Mouse (Mus musculus) spleen, postnatal 10 days (tissue): ENCODE measurements around the gene Bst2.
"Not testable (repeated sequence)": the region's sequence is repeated elsewhere in the genome, so short reads cannot be mapped to it uniquely, and the experiment has no call there.

Experiments
- DNase-seq, 2 experiments: peaks; one replicate each; pipeline ENCODE4 v3.0.0; 2021 to 2022; ENCODE audit warnings: low spot score in 2 of 2

Gene Bst2

DNA sequence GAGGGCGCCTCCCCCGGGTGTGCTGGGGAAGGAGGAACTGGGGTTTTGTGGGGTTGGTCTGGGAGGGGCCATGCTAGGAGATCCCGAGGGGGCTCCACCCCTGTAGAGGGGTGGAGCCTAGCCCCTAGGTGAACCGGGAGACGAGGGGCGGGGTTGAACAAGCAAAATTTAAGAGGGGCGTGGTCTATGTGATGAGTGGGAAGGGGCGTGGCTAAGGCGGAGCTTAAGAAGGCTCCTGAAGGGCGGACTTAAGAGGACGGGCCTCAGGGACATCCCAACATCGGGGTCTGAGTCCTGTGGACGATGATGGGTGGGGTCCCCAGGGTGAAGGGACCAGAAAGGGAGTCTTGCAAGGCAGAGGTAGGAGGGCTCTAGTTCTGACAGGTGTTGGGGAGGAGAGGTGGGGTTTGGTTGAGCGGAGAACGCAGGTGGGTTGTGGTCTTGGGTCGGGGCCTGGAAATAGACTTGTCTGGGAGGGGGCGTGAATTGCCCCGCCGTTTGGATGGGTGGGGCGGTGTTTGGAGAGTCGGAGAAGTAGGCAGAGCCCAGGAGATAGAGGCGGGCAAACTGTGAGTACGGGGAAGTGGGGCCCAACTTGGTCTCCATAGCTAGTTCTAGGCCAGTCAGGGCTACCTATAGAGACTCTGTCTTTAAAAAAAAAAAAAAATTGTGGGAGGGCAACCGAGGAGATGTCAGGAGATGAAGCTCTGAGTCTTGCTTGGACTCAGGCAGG is 21.9 kb upstream of the Bst2 start:
- DNase-seq: peak; percentile 52 to 83

DNA sequence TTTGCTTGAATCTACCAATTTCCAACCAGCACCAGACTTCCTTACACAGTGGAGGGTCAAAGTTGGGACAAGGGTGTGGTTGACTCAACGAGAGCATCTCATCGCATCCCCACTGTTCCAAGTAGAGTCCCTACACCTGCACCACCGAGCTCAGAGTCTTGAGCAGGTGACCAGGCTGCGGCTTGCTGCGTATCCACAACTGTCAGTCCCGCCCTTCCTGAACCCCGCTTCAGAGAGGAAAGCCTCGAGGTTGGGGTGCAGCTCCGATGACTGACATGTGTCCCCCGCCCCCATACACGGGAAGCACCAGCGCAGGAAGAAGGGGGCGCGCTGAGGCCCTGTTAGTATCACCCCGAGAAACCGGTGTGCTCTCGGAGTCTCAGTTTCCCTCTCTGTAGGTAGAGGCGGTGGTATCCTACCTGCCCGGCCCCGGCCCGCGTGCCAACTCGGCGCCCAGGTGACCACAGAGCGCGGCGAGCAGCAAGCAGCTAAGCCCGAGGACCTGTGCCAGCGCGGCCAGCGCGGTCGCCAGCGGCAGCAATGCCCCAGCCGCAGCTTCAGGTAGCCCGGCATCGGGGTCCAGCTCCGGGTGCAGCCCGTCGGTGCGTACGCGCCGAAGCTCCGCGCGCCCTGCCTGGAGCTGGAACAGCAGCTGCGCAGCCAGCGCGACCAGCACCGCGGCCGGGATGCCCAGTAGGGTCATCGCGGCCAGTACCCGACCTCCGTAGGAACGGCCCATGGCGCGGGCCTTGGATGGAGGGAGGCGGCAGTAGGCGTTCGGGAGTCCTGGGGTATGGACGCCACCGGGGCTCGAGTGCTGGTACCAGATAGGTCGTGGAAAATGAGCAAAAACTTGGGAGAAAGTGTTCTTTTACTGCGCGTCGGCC is 21.1 kb upstream of the Bst2 start, which contains the start of gene Tmem221:
Gene Tmem221, minus strand, starts transcription at position 801 of the 887 bp plus-strand sequence.
- DNase-seq: no peak

DNA sequence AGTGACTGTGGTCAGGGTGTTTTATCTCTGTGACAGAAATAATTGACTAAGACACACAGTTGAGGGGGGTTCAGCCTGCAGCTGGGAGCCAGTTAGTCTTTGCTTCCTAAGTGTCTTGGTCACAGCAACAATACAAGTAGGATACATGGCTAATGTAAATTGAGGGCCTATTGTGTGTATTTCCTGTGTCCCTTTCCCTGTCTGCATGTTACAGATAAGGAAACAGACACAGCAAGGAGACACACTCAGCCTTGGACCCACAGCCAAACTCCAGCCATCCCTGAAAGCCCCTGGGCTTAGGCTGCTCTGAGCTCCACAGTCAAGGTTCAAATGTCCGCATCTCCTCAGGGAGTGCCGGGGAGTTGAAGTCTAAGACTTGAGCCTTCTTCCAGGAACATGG is 17.4 kb upstream of the Bst2 start:
- DNase-seq: no peak

DNA sequence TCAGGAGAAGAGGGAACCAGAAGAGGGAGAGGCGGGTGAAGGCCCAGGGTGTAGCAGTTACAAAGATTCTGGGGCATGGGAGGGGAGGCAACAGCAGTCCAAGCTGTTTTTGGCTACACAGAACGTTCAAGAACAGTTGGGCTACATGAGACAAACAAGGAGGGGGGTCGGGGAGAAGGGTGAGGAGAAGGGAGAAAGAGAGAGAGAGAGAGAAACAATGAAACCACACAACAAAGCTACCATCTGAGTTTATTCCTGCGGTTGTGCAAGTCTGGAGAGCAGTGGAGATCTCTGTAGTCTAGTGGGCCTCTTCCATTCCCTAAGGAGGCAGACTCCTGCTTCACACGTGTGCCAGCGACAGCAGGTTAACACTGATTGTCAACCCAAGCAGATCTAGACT is 16.7 kb upstream of the Bst2 start:
- DNase-seq: no peak

DNA sequence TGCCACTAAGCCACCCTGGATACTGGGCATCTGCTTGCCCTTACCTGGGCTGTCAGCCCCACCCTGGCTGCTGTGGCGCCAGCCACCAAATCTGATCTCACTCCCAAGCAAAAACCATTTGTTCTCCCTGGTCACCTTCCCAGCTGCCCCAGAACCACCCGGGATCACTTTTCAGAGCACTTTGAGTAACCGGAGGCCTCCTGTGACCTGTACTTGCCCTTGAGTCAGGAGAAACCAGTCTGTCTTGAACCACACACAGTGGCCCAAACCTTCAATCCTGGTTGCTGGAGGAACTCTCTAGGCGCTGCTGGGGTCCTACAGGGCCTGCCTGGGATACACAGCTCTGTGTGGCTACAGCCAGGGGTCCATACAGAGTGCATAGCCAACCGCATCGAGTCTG is 15.5 kb upstream of the Bst2 start:
- no peak for DNase-seq

DNA sequence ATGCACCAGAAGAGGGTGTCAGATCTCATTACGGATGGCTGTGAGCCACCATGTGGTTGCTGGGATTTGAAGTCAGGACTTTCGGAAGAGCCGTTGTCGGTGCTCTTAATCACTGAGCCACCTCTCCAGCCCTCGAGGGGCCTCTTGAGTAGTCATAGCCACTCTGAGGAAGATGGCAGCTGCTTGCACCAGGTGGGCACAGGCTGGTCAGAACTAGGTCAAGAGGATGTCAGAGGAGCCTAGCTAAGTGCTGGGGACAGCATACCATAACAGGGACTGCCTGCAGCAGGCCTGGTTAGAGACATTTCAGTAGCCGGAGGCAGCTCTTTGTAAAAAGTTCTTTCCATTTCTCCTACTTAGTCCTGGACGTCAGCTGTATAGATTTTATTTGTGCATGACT is 13.5 kb upstream of the Bst2 start:
- DNase-seq: no peak

DNA sequence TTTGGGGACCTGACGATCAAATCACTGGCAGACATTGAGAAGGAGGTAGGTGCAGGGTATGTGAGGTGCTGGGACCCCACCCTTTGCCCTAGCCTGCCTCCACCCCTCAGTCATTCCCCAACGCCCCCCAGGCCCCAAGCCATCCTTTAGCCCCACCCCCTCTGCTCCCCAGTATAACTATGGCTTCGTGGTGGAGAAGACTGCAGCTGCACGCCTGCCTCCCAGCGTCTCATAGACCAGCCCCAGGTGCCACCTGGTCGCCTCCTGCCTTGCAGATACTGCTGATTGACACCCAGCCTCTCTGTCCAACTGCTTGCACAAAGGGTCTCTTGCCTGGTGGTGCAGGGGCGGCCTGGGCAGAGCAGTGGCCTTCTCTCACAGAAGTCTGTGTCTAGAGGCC is 10.3 kb upstream of the Bst2 start:
- DNase-seq: no peak

DNA sequence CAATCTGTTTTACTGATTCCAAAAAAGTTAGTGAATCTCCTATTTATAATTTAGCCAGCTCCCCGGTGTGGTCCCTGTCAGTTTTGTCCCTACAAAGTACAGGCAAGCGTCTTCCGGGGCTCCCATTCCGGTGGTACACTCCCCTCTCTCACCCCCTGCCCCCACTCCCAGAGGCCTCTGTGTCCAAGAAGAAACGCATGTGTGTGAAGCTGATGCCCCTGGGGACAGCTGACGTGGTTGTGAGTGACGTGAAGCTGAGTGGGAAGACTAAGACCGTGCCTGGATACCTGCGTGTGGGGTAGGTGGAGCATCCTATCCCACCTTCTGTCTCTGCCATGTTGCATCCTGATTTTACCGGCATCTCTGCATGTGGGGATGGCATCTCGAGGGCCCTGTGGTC is 7.8 kb upstream of the Bst2 start:
- DNase-seq: no peak

DNA sequence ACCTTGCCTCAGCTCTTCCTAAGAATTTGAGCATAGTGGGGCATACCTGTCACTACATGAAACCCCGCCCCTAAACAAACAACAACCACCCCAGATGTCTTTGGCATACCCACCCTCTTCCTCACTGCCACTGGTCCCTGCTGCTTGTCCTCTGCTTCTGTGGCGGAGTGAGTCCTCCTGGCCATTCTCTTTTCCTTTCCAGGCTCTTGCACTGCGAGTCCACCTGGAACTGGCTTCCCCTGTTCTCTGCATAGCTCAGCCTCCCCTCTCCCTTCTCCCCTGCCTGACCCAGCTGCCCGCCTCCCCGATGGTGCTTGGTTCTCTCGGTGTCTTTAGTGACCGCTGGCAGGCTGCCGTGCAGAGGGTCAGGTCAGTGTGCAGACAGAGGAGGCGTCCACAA is 6.5 kb upstream of the Bst2 start:
- DNase-seq: no peak

DNA sequence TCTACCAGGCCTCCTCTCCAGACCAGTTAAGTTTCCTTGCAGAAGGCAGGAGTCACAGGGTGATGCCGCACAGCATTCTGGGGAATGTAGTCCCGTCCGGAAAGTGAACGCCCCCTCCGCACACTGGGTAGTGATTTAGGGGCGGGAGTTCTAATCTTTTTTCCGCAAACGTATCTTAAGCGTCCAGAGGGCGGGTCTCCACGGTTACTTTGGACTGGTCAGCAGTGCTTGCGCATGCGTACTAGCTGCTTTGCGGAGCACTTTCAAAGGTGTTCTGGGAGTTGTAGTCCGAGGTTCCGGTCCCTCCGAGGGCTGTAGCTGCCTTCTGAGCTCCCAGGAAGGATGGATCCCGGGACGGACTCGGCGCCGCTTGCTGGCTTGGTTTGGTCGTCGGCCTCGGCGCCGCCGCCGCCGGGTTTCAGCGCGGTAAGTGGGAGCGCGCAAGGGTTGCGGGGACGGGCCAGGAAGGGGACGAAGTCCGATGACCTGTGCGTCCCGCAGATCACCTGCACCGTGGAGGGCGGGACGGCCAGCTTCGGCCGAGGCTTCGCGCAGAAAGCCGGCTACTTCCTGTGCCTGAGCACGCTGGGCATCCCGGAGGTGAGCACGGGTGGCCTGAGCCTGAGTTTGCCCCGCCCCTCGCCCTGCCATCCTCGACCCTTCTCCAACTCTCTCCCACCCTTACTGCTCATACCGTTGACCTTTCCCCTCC is 5.5 kb upstream of the Bst2 start, which contains the start of gene Mvb12a:
Gene Mvb12a, plus strand, starts transcription at position 291 of the 712 bp plus-strand sequence.
- DNase-seq: peak; percentile 83 to 93

DNA sequence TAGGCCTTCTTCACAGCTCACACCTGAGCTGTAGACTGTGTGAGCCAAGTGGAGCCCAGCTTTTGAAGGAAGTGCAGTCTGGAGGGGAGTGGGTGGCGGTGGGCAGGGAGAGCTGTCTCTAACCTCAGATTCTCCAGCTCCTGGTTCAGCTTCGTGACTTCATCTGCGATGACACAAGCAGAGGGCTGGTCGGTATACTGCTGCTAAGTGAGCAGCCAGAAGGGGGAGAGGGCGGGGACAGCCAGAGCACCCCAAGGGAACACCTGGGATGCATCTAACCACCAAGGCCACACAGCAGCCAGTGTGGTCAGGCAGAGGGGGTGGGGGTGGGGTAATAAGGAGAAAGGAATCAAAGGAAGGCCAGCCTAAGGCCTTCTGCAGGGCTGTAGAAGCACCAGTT is 1.6 kb downstream of the Bst2 start:
- DNase-seq: no peak

DNA sequence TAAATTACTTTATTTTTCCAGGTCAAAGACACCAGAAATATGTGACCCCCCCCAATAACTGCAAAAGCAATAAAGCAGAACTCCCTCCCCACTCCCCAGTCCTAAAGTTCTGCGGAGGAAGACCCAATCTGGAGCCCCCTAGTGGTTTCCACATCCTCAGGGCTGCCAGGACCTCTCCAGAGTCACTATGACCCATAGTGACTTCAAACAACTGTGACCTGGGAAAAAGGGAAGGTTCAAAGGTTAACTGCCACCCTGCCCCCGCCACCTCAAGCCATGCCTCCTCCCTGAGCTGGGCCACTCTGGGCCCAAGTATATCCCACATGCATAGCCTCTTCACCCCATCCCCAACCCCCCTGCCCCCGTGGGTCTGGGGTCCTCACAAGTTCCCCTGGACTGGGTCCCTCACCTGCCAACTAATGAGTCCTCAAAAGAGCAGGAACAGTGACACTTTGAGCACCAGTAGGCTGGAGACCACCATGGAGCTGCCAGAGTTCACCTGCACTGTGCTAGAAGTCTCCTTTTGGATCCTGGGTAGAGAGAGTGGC is 2.9 kb downstream of the Bst2 start:
- DNase-seq: no peak

DNA sequence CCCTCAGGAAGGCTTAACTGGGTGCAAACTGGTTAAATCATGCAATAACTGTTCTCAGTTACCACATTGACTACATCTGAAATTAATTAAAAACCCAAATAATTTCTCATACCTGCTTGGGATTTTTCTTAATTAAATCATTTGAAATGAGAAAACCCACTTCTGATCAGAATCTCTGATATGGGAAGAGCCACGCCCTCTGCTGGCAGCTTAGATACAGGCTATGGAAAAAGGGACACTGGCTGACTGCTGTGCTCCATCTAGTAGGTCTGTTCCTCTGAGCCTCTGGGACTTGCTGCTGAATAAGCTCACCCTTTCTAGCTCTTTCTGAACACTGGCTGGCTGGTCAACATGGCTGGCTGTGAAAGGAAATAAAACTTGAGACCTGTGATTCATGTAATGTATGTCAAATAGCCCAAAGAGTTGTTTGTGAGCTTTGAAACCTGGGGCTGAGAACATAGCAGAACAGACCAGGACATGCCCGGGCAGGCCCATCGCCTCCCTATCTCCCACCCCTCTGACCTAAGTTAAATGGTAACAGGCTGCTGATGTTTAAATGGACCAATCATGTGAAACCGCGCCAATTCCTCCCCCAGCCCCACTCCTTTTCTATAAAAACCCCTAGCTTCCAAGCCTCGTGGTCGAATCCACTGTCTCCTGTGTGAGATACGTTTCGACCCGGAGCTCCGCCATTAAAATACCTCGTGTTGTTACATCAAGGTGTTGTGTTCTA is 6.4 kb downstream of the Bst2 start:
- DNase-seq: not testable (repeated sequence)

DNA sequence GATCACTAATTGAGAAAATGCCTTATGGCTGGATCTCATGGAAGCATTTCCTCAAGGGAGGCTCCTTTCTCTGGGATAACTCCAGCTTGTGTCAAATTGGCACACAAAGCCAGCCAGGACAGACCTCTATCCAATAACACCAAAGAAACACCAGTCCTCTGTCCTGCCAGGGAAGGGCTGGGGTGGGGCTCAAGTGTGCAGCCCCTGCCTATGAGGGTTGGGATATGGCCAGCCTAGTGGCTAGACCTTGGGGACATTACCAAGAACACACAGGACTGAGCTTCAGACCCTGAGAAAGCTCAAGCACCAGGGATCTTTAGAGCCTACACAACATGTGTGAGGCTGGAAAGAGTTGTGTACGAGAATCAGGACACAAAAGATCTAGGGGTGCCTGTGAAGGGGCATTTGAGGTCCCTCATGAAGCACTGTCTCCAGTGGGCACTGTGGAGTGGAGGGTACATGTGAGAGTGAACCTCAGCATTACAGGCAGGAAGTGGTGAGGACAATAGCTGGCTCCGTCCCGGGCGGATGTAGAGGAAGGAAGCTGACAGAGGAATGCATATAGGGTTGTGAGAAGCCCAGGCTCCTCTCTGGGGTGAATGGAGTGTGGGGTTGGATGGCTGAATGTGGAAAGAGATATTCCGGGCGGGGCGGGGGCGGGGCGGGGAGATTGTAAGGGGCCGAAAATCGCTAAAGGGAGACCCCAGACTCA is 8.7 kb downstream of the Bst2 start:
- no peak for DNase-seq

DNA sequence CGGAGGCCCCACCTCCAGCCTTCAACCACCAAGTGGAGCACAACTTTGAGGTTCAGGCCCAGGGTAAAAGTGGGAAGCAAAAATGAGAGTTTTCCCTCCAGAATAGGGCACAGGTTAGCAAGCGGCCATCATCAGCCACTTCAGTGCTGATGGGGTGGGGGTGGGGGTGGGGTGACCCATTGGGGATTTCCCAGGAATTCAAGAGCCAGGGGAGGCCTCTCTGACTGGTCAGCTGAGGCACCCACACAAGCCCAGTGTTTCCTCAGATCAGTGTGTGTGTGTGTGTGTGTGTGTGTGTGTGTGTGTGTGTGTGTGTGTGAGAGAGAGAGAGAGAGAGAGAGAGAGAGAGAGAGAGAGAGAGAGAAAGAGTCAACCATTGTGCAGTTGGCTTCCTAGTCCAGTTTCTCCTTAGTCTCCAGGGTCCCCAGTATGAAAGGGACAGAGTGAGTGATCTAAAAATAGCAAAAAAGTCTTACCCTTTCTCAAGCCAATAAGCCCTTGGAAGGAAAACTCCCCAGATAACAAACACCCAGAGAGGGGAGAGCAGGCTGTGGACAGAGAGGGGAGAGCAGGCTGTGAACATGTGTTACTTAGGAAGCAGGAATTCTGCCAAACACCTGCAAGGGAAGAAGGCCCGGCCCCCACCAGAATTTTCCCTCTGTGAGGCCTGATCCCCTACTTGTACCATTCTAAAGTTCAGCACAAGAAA is 9.9 kb downstream of the Bst2 start:
- DNase-seq: no peak

DNA sequence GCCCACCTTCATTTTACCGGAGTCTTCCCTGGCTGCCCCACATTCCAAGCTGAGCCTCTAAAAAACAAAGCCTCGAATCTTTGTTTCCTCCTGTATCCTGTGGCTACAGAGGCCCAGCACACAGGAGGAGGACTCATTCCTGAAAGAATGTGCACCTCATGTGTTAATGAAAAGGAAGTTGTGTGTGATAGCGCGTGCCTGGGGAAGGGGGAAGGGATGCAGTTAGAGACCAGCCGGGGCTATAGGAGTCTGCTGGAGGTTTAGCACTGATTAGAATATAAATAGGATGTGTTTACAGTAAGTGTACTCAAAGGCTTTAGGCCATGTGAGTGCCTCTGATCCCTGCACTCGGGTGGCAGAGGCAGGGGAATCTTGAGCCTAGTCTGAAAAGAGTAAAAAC is 11.0 kb downstream of the Bst2 start:
- no peak for DNase-seq

DNA sequence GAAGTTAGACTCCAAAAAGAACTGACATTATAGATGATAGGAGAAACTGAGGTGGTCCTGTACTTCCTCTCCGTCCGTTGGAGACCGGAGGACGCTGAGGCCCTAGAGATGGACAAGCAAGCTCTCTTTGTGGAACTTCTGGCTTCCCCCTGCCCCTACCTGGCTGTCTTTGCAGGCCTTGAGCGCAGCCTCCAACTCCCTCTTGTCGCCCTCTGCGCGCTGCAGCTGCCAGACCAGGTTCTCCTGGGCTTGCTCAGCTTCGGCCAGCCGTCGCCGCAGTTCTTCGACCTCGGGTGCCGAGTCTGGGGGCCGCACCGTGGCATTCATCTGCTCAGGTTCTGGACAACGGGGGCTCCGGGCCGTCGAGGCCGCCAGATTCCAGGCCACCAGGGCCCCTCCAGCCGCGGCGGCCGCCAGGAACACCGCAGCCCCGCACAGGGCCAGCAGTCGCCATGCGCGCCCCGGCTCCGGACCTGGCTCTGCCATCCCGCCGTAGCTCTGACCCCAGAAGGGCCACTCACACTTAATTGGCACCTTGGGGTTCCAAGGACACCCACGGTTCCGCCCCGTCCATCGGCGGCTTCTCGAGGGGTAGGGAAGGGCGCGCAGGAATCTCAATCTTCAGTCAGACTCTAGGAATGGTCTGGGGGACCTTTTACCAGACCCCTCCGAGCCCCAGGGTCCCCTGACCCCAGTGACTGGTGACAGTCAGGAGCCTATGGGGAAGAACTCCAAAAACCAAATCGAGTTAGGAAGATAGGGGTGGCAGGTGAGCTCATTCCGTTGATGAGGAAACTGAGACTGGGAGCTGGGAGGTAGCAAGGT is 11.8 kb downstream of the Bst2 start, which contains the start of gene Ccdc194:
Gene Ccdc194, minus strand, starts transcription at position 486 of the 825 bp plus-strand sequence.
- no peak for DNase-seq

DNA sequence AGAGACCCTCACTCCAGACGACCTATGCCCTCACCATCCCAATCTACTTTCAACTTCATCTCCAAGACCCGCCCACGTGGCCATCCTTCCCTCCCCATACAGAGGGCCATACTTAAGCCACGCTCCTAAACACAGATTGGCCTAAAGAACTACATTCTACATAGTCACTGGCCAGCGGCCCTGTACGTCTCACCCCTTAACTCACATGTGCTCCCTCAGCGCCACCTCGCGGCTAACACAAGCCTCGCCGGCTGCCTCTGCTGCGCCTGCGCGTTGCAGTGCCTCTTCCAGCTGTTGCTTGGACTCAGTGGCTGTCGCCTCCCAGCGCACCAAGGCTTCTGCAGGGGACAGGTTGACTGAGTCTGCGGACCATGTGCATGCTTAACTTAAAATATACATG is 15.6 kb downstream of the Bst2 start:
- peak; percentile 88 to 94 for DNase-seq
